Mouse (Mus musculus) CH12.LX (cell line): ENCODE data around the gene Adcy5. TPM values are rescaled to one million over a fixed set of nuclear protein-coding genes. Genes with fewer than 3 reads are reported as not detected.

Experiments
- DNase-seq: peaks from one replicate; pipeline ENCODE4 v3.0.0-alpha.2; 2013; ENCODE audit errors: extremely low read depth
- H3K27ac ChIP-seq: 2 replicates; pipeline ENCODE4 v1.5.1; 2012; ENCODE audit warnings: low read depth, mild to moderate bottlenecking, control low read depth, moderate library complexity; ENCODE audit not compliant: insufficient read depth
- H3K27me3 ChIP-seq: replicated peaks from 2 replicates; pipeline ENCODE3; 2012; ENCODE audit warnings: inconsistent platforms
- H3K36me3 ChIP-seq, 2 experiments: replicated peaks in 1 of 2; 2 replicates each; pipeline versions ENCODE3 to v1.6.1; 2012; ENCODE audit warnings: inconsistent platforms in 1 of 2, low read length in 1 of 2, mild to moderate bottlenecking in 1 of 2, mixed read lengths in 1 of 2, moderate library complexity in 1 of 2; ENCODE audit not compliant: control insufficient read depth in 1 of 2, insufficient read depth in 1 of 2
- H3K4me1 ChIP-seq, 2 experiments: 2 replicates each; pipeline ENCODE4 v1.6.1; 2012; ENCODE audit warnings: inconsistent platforms in 1 of 2, moderate library complexity in 1 of 2; ENCODE audit not compliant: insufficient read depth in 2 of 2, control insufficient read depth in 1 of 2
- H3K4me2 ChIP-seq: 2 replicates; pipeline ENCODE4 v1.6.1; 2012; ENCODE audit warnings: low read depth, mild to moderate bottlenecking, control low read depth; ENCODE audit not compliant: poor library complexity, insufficient read depth, severe bottlenecking
- H3K4me3 ChIP-seq, 3 experiments: fragments of 150-350 bp in 1 of 3; sonication (generic) in 1 of 3; replicated peaks in 1 of 3; 2 replicates each; pipeline versions ENCODE3 to v1.5.1; 2011 to 2012; ENCODE audit warnings: low read depth in 2 of 3, low read length in 2 of 3, mild to moderate bottlenecking in 2 of 3, moderate library complexity in 2 of 3, control low read depth in 1 of 3, improper control_type of control experiment in 1 of 3, inconsistent platforms in 1 of 3, mixed read lengths in 1 of 3; ENCODE audit not compliant: poor library complexity in 1 of 3
- H3K79me2 ChIP-seq: replicated peaks from 2 replicates; pipeline ENCODE4 v1.6.1; 2012; ENCODE audit warnings: mild to moderate bottlenecking, moderate library complexity; ENCODE audit not compliant: control insufficient read depth, poor library complexity, insufficient read depth, severe bottlenecking; ENCODE audit errors: extremely low read depth
- H3K9ac ChIP-seq: 2 replicates; pipeline ENCODE4 v1.6.1; 2012; ENCODE audit warnings: low read depth, mild to moderate bottlenecking, control low read depth, moderate library complexity; ENCODE audit not compliant: insufficient read depth
- H3K9me3 ChIP-seq: replicated peaks from 2 replicates; pipeline ENCODE3; 2012; ENCODE audit warnings: low read length, inconsistent platforms, mixed read lengths
- BHLHE40 ChIP-seq: IDR thresholded peaks from 2 replicates; pipeline ENCODE4 v1.6.1; 2011; ENCODE audit warnings: mild to moderate bottlenecking, low read depth, low read length, improper control_type of control experiment
- CHD1 ChIP-seq: IDR thresholded peaks from 2 replicates; pipeline ENCODE4 v1.6.1; 2012; ENCODE audit warnings: low read depth, low read length, improper control_type of control experiment, inconsistent platforms
- EP300 ChIP-seq: IDR thresholded peaks from 2 replicates; pipeline ENCODE4 v1.6.1; 2011; ENCODE audit warnings: low read length, improper control_type of control experiment
- ETS1 ChIP-seq: conservative IDR thresholded peaks from 2 replicates; pipeline ENCODE4 v1.6.1; 2012; ENCODE audit warnings: low read depth, mild to moderate bottlenecking, inconsistent platforms, low read length, improper control_type of control experiment, moderate library complexity
- GABPA ChIP-seq: IDR thresholded peaks from 2 replicates; pipeline ENCODE4 v1.6.1; 2012; ENCODE audit warnings: low read depth, low read length, improper control_type of control experiment, inconsistent platforms; ENCODE audit not compliant: insufficient replicate concordance
- HCFC1 ChIP-seq: IDR thresholded peaks from 2 replicates; pipeline ENCODE4 v1.6.1; 2012; ENCODE audit warnings: low read depth, mild to moderate bottlenecking, inconsistent platforms, low read length, improper control_type of control experiment
- IRF4 ChIP-seq: IDR thresholded peaks from 2 replicates; pipeline ENCODE4 v1.6.1; 2014; ENCODE audit warnings: low read depth, mild to moderate bottlenecking, inconsistent platforms, low read length, improper control_type of control experiment
- JUN ChIP-seq: IDR thresholded peaks from 2 replicates; pipeline ENCODE4 v1.6.1; 2011; ENCODE audit warnings: low read depth, mild to moderate bottlenecking, low read length, improper control_type of control experiment, moderate library complexity; ENCODE audit not compliant: insufficient read depth
- JUND ChIP-seq: conservative IDR thresholded peaks from 2 replicates; pipeline ENCODE4 v1.6.1; 2011; ENCODE audit warnings: low read depth, low read length, improper control_type of control experiment
- MAFK ChIP-seq: IDR thresholded peaks from 2 replicates; pipeline ENCODE4 v1.6.1; 2011; ENCODE audit warnings: low read length, improper control_type of control experiment; ENCODE audit not compliant: insufficient replicate concordance
- MAX ChIP-seq: IDR thresholded peaks from 2 replicates; pipeline ENCODE4 v1.6.1; 2011; ENCODE audit warnings: low read length, improper control_type of control experiment
- MAZ ChIP-seq: IDR thresholded peaks from 2 replicates; pipeline ENCODE4 v1.6.1; 2012; ENCODE audit warnings: low read depth, mild to moderate bottlenecking, inconsistent platforms, low read length, improper control_type of control experiment, moderate library complexity
- MEF2A ChIP-seq: IDR thresholded peaks from 2 replicates; pipeline ENCODE4 v1.6.1; 2014; ENCODE audit warnings: low read depth, mild to moderate bottlenecking, inconsistent platforms, low read length, improper control_type of control experiment, borderline replicate concordance
- MXI1 ChIP-seq: IDR thresholded peaks from 2 replicates; pipeline ENCODE4 v1.6.1; 2011; ENCODE audit warnings: mild to moderate bottlenecking, low read depth, low read length, improper control_type of control experiment
- MYC ChIP-seq: IDR thresholded peaks from 2 replicates; pipeline ENCODE4 v1.6.1; 2011; ENCODE audit warnings: low read depth, mild to moderate bottlenecking, improper control_type of control experiment, low read length
- NELFE ChIP-seq: IDR thresholded peaks from 2 replicates; pipeline ENCODE4 v1.6.1; 2011; ENCODE audit warnings: low read depth, low read length, improper control_type of control experiment
- NRF1 ChIP-seq: IDR thresholded peaks from 2 replicates; pipeline ENCODE4 v1.6.1; 2014; ENCODE audit warnings: low read depth, mild to moderate bottlenecking, inconsistent platforms, low read length, improper control_type of control experiment, moderate library complexity
- RCOR1 ChIP-seq: conservative IDR thresholded peaks from 2 replicates; pipeline ENCODE4 v1.6.1; 2012; ENCODE audit warnings: low read depth, mild to moderate bottlenecking, inconsistent platforms, low read length, improper control_type of control experiment
- SIN3A ChIP-seq: IDR thresholded peaks from 2 replicates; pipeline ENCODE4 v1.6.1; 2012; ENCODE audit warnings: low read length, improper control_type of control experiment, inconsistent platforms
- SMC3 ChIP-seq: IDR thresholded peaks from 2 replicates; pipeline ENCODE4 v1.6.1; 2011; ENCODE audit warnings: low read depth, low read length, improper control_type of control experiment
- TBP ChIP-seq: conservative IDR thresholded peaks from 2 replicates; pipeline ENCODE4 v1.6.1; 2011; ENCODE audit warnings: low read depth, low read length, improper control_type of control experiment
- UBTF ChIP-seq: IDR thresholded peaks from 2 replicates; pipeline ENCODE4 v1.6.1; 2012; ENCODE audit warnings: low read depth, mild to moderate bottlenecking, inconsistent platforms, low read length, improper control_type of control experiment, moderate library complexity
- USF2 ChIP-seq: conservative IDR thresholded peaks from 2 replicates; pipeline ENCODE4 v1.6.1; 2011; ENCODE audit warnings: low read depth, low read length, improper control_type of control experiment
- ZC3H11A ChIP-seq: IDR thresholded peaks from 2 replicates; pipeline ENCODE4 v1.6.1; 2012; ENCODE audit warnings: low read depth, mild to moderate bottlenecking, inconsistent platforms, low read length, improper control_type of control experiment
- ZMIZ1 ChIP-seq: IDR thresholded peaks from 2 replicates; pipeline ENCODE4 v1.6.1; 2012; ENCODE audit warnings: low read depth, mild to moderate bottlenecking, inconsistent platforms, low read length, improper control_type of control experiment
- dilution Hi-C: fragments of 300-500 bp; cut with MboI; formaldehyde crosslinking; loops from 2 replicates; pipeline ENCODE4 v1.14.3; 2020; ENCODE audit warnings: low sequenced_read_pairs; ENCODE audit not compliant: extremely low pct_unique_long_range_greater_than_20kb, extremely low pct_ligation_motif_present
- in situ Hi-C: fragments of 300-500 bp; cut with MboI; formaldehyde crosslinking; loops from 3 replicates; pipeline ENCODE4 v1.14.3; 2019; ENCODE audit warnings: low sequenced_read_pairs, low pct_ligation_motif_present, low pct_unique_long_range_greater_than_20kb, mixed read lengths
- polyA plus RNA-seq: library from polyadenylated mRNA; unstranded; fragments of >175 nt; gene quantifications from 2 replicates; pipeline ENCODE4 v1.2.1, GENCODE M21; 2012; ENCODE audit warnings: low read depth; ENCODE audit not compliant: insufficient read length
- total RNA-seq, 2 experiments: library from RNA; depleted of rRNA; stranded (reverse); fragments of 300-350 nt in 1 of 2; fragments of >200 nt in 1 of 2; gene quantifications; 2 replicates each; pipeline ENCODE4 v1.2.3; 2012 to 2014

The Adcy5 gene
- total and polyA plus RNA-seq, 3 experiments: 0.04 TPM; not detected in 2

GRCm38 (mm10) chr16:35200432-35201142 lies 45.9 kb downstream of the Adcy5 start:
- DNase-seq: no peak
- no peaks in the 10 kb centered on the region for H3K36me3 ChIP-seq
- no peak overlapping the region for H3K9ac ChIP-seq
- no peaks in the 10 kb centered on the region for H3K79me2 ChIP-seq
- H3K4me3 ChIP-seq: no peak overlapping the region
- dilution Hi-C loops (no loop called here), in situ Hi-C loops (no loop called here)
- peaks cover 90% of the 10 kb centered on the region for H3K27me3 ChIP-seq
- H3K27ac ChIP-seq: no peak overlapping the region
- no peak overlapping the region for H3K4me2 ChIP-seq
- H3K9me3 ChIP-seq: peaks cover 9% of the 10 kb centered on the region
- no peaks in the 10 kb centered on the region for H3K4me1 ChIP-seq
- TF ChIP-seq MAZ (no peak), BHLHE40 (no peak), ZMIZ1 (no peak), GABPA (no peak), SIN3A (no peak), NELFE (no peak), JUND (no peak), EP300 (no peak), MAFK (no peak), TBP (no peak), MYC (no peak), NRF1 (no peak)

GRCm38 (mm10) chr16:35201281-35201680 lies 46.6 kb downstream of the Adcy5 start:
- Histone ChIP-seq H3K27ac (no peak overlapping the region), H3K27me3 (peaks cover 92% of the 10 kb centered on the region), H3K4me3 (no peak overlapping the region), H3K4me2 (no peak overlapping the region), H3K9ac (no peak overlapping the region), H3K9me3 (peaks cover 8% of the 10 kb centered on the region), H3K4me1 (no peaks in the 10 kb centered on the region), H3K79me2 (no peaks in the 10 kb centered on the region), H3K36me3 (no peaks in the 10 kb centered on the region)
- in situ Hi-C loops: no loop called here
- no peak for DNase-seq
- dilution Hi-C loops: no loop called here
- no peak for TF ChIP-seq MYC

- Histone ChIP-seq H3K79me2 (no peaks in the 10 kb centered on the region), H3K4me3 (no peak overlapping the region), H3K27ac (no peak overlapping the region), H3K4me1 (no peaks in the 10 kb centered on the region), H3K9ac (no peak overlapping the region), H3K9me3 (no peaks in the 10 kb centered on the region), H3K27me3 (peaks cover 95% of the 10 kb centered on the region), H3K36me3 (no peaks in the 10 kb centered on the region), H3K4me2 (no peak overlapping the region)
- no peak for DNase-seq
- in situ Hi-C loops (no loop called here), dilution Hi-C loops (no loop called here)
- TF ChIP-seq EP300 (no peak), MXI1 (no peak), RCOR1 (no peak), NRF1 (no peak), MAX (no peak), CHD1 (no peak), MAZ (no peak), HCFC1 (no peak), JUN (no peak), UBTF (no peak), USF2 (no peak), ZC3H11A (no peak), SMC3 (no peak), SIN3A (no peak), ETS1 (no peak), MEF2A (no peak), IRF4 (no peak)
Measured at GRCm38 (mm10) chr16:35203511-35203910, 48.8 kb downstream of the Adcy5 start.
